Mouse (Mus musculus) liver, embryonic 14.5 days (tissue): ENCODE results near the gene Ugp2.

Experiments used
- CTCF ChIP-seq: IDR thresholded peaks from 2 replicates; pipeline ENCODE4 v1.5.1; 2016; ENCODE audit warnings: antibody characterized with exemption, low read depth, control low read depth
- EP300 ChIP-seq: IDR thresholded peaks from 2 replicates; pipeline ENCODE4 v1.6.1; 2016; ENCODE audit warnings: antibody characterized with exemption, low read depth

DNA sequence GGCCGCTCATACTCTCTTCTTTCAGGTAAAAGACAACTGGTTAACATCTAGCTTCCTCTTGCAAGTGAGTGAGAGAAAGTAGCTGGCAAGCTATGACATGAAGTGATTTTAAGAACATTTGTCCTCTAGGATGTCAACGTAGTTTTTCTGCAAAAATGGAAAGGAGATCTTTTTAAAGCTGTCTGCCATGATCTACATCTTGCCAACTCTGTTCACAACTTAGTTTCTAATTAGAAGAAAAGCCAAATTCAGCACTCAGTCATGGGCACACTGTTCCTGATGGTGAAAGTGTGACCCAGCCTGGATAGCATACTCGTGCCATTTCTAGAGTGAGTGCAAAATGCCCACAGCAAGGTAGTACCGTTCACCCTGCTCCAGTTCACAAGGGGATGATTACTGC, 31.9 kb downstream of the Ugp2 start:
- TF ChIP-seq EP300 (no peak), CTCF (no peak)
